8 mouse cellular contexts compared by ENCODE assay signal in genomic region chr16:4212963-4213798, GRCm38 (mm10). TPM values are rescaled to one million over a fixed set of nuclear protein-coding genes. Genes with fewer than 3 reads are reported as not detected.
DNase-seq lines count a peak whose midpoint lies in the region; ATAC-seq and TF ChIP-seq lines count a peak whose summit lies in the region.

No protein-coding gene starts in this region.

- peaks cover 39% of the 10 kb centered on the region for H3K27me3 ChIP-seq in E14TG2a.4 (ENCODE audit: insufficient read depth, low read length)
- peaks cover 20% of the 10 kb centered on the region; the same call in 1 of the 2 replicates for H3K27me3 ChIP-seq in forebrain, embryonic 13.5 days
- peaks cover 3% of the 10 kb centered on the region; the same call in 1 of the 2 replicates for H3K27me3 ChIP-seq in lung, embryonic 16.5 days (ENCODE audit: control insufficient read depth, insufficient read depth, low read depth, low read length)
- no peaks in the 10 kb centered on the region for H3K27me3 ChIP-seq in thymus, adult 2 months (ENCODE audit: control insufficient read depth, insufficient read depth, low read length)

- peak overlapping the region; percentile 91 for H3K9ac ChIP-seq in forebrain, embryonic 13.5 days
- H3K9ac ChIP-seq in lung, embryonic 16.5 days (ENCODE audit: low read length): peak overlapping the region; percentile 99

- intact Hi-C loops in heart, postnatal 10 days (cut with DNase I): loop anchor here (2.0 to 5.0 kb wide), 3 partner anchors 86 to 371 kb away; no protein-coding TSS in a partner anchor

- TF ChIP-seq POLR2A in thymus, adult 2 months (IDR thresholded peaks at IDR 0.05; ENCODE audit: control insufficient read depth, extremely low read depth, insufficient read depth, low read length, poor library complexity): no peak

- peak overlapping the region; percentile 79 for H3K4me2 ChIP-seq in forebrain, embryonic 13.5 days
- peak overlapping the region; percentile 94 for H3K4me2 ChIP-seq in lung, embryonic 16.5 days (ENCODE audit: low read depth, low read length)

- WGBS in forebrain, embryonic 13.5 days: under 1% methylated on average over 38 of the region's 128 CpGs
- WGBS in lung, embryonic 16.5 days: under 1% methylated on average over 35 of the region's 128 CpGs
- WGBS in thymus, adult 2 months: 3% methylated on average over 114 of the region's 128 CpGs

- ATAC-seq in cerebellum, adult (ENCODE audit: insufficient number of reproducible peaks, low FRiP score, low TSS enrichment): 0 out of 2 replicates have a peak, but pooled peaks have one; percentile 53
- peak; percentile 60 for ATAC-seq in forebrain, embryonic 13.5 days
- ATAC-seq in lung, embryonic 16.5 days (ENCODE audit: low read depth): peak; percentile 75

- TF ChIP-seq CTCF in E14TG2a.4 (conservative IDR thresholded peaks at IDR 0.05; ENCODE audit: low read length): no peak
- no peak for TF ChIP-seq CTCF in thymus, adult 2 months (IDR thresholded peaks at IDR 0.05; ENCODE audit: borderline replicate concordance, control insufficient read depth, extremely low read depth, insufficient read depth, low read length, poor library complexity)

- H3K27ac ChIP-seq in forebrain, embryonic 13.5 days: peak overlapping the region; percentile 98
- H3K27ac ChIP-seq in lung, embryonic 16.5 days (ENCODE audit: low read length): peak overlapping the region; percentile 99
- peak overlapping the region; percentile 52; the same call in 1 of the 2 replicates for H3K27ac ChIP-seq in thymus, adult 2 months (ENCODE audit: control insufficient read depth, insufficient read depth, low read length)

- peaks cover 38% of the 10 kb centered on the region for H3K4me1 ChIP-seq in E14TG2a.4 (replicated peaks; ENCODE audit: low read depth, low read length)
- peaks cover 26% of the 10 kb centered on the region for H3K4me1 ChIP-seq in forebrain, embryonic 13.5 days
- H3K4me1 ChIP-seq in lung, embryonic 16.5 days (replicated peaks; ENCODE audit: control insufficient read depth, insufficient read depth, low read length): peaks cover 13% of the 10 kb centered on the region
- H3K4me1 ChIP-seq in thymus, adult 2 months (replicated peaks; ENCODE audit: control insufficient read depth, insufficient read depth, low read length): peaks cover 5% of the 10 kb centered on the region

- H3K4me3 ChIP-seq in E14TG2a.4 (replicated peaks; ENCODE audit: low read length): peak overlapping the region; percentile 91
- peak overlapping the region; percentile 98 for H3K4me3 ChIP-seq in forebrain, embryonic 13.5 days
- peak overlapping the region; percentile 100 for H3K4me3 ChIP-seq in lung, embryonic 16.5 days (ENCODE audit: low read length)
- H3K4me3 ChIP-seq in thymus, adult 2 months (ENCODE audit: control insufficient read depth, insufficient read depth, low read length): peak overlapping the region; percentile 87

- peak; percentile 76 for DNase-seq in heart, postnatal 10 days
- peak; percentile 30 to 62 for DNase-seq in layer of hippocampus, adult 18-20 months (ENCODE audit: low spot score in 2 of 2)
- DNase-seq in ovary, adult 18-20 months (ENCODE audit: low spot score): peak; percentile 40
- DNase-seq in thymus, adult 2 months: peak; percentile 67

- peaks cover 14% of the 10 kb centered on the region for H3K36me3 ChIP-seq in E14TG2a.4 (ENCODE audit: insufficient read depth, low read length)
- peaks cover 6% of the 10 kb centered on the region for H3K36me3 ChIP-seq in forebrain, embryonic 13.5 days (ENCODE audit: poor library complexity, severe bottlenecking)
- no peaks in the 10 kb centered on the region for H3K36me3 ChIP-seq in lung, embryonic 16.5 days (ENCODE audit: control insufficient read depth, insufficient read depth, low read length)
- H3K36me3 ChIP-seq in thymus, adult 2 months (ENCODE audit: control insufficient read depth, insufficient read depth, low read length): no peaks in the 10 kb centered on the region

- H3K9me3 ChIP-seq in E14TG2a.4 (ENCODE audit: low read length): no peaks in the 10 kb centered on the region
- H3K9me3 ChIP-seq in forebrain, embryonic 13.5 days (replicated peaks): no peaks in the 10 kb centered on the region
- no peaks in the 10 kb centered on the region for H3K9me3 ChIP-seq in lung, embryonic 16.5 days (ENCODE audit: control insufficient read depth, low read length)

RNA-seq across cellular contexts. Expression of gene Crebbp, which starts 0.6 kb away (rescaled TPM):
- polyA plus RNA-seq in forebrain, embryonic 13.5 days (2015; fragmentation: Nextera tagmentation; extraction: Ambion mirVana): 44.4 and 47.0 TPM in 2 replicates
- 10 to 100 TPM; 56.3 to 57.2 TPM for total RNA-seq in heart, postnatal 10 days (2021)
- 10 to 100 TPM; 85.3 to 85.7 TPM for total RNA-seq in layer of hippocampus, adult 18-20 months (2021)
- 31.1 and 31.5 TPM in 2 replicates for polyA plus RNA-seq in lung, embryonic 16.5 days (2015; fragmentation: Nextera tagmentation; extraction: Ambion mirVana)
- 56.9 and 76.8 TPM in 2 replicates for polyA plus RNA-seq in thymus, adult 2 months (2012; rRNA removed)

Comparison
In these comparisons a context has a peak if more than half of its experiments do, and no peak if none do; other contexts are left out.
1. Peak in every context shown above with its lines: DNase-seq, ATAC-seq, H3K4me3 ChIP-seq and H3K27ac ChIP-seq.